Mouse (Mus musculus) G1E (cell line): ENCODE measurements at regions not wholly inside any gene's neighbourhood (a gene's known extent, or its start where the extent isn't known, plus 50 kb on each side); places are given as distances from the start of the nearest gene placed in this dataset.

ENCODE experiments used
- CTCF ChIP-seq: IDR thresholded peaks from 2 replicates; pipeline ENCODE4 v1.5.1; 2012; ENCODE audit warnings: low read depth, low read length, inconsistent platforms, mixed read lengths
- GATA1 ChIP-seq: IDR thresholded peaks from 2 replicates; pipeline ENCODE4 v1.6.1; 2012; ENCODE audit warnings: borderline replicate concordance, low read length, inconsistent platforms, mixed read lengths
- POLR2AphosphoS5 ChIP-seq: IDR thresholded peaks from 2 replicates; pipeline ENCODE4 v1.6.1; 2012; ENCODE audit warnings: low read depth, low read length, inconsistent platforms; ENCODE audit not compliant: insufficient replicate concordance
- TAL1 ChIP-seq: conservative IDR thresholded peaks from 2 replicates; pipeline ENCODE4 v1.6.1; 2012; ENCODE audit warnings: low read depth, low read length, inconsistent platforms, mixed read lengths

DNA sequence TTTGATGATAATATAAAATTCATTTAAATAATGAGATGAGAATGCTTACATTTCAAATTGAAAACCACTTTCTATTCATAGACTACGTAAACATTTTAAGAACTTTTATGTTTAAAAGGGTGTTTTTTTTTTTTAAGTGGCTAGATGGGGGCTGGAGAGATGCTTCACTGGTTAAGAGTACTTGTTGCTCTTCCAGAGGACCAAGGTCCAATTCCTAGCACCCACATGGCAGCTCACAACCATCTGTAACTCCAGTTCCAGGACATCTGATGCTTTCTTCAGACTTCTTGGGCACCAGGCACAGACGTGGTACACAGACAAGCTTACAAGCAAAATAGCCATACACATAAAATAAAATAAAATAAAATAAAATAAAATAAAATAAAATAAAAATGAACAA lies 239.5 kb downstream of the Mef2c start:
- TF ChIP-seq CTCF: no peak
- no peak for TF ChIP-seq GATA1
- no peak for TF ChIP-seq POLR2AphosphoS5
- no peak for TF ChIP-seq TAL1
